Mouse (Mus musculus) bone marrow macrophage, adult 2 months (primary cell): Measurements from ENCODE around the gene Kdm2b. TPM values are rescaled to one million over a fixed set of nuclear protein-coding genes. Genes with fewer than 3 reads are reported as not detected.

Experiments
- H3K27ac ChIP-seq: 2 replicates; pipeline ENCODE4 v1.5.1; 2012; ENCODE audit warnings: low read depth, low read length; ENCODE audit not compliant: insufficient read depth
- H3K4me1 ChIP-seq: 2 replicates; pipeline ENCODE4 v1.6.1; 2012; ENCODE audit warnings: low read length; ENCODE audit not compliant: control insufficient read depth, insufficient read depth
- H3K4me3 ChIP-seq: 2 replicates; pipeline ENCODE4 v1.5.1; 2012; ENCODE audit warnings: mild to moderate bottlenecking, low read length, moderate library complexity; ENCODE audit not compliant: insufficient read depth
- CTCF ChIP-seq: IDR thresholded peaks from 2 replicates; pipeline ENCODE4 v1.5.1; 2012; ENCODE audit warnings: low read depth, mild to moderate bottlenecking, low read length, moderate library complexity
- POLR2A ChIP-seq: IDR thresholded peaks from 2 replicates; pipeline ENCODE4 v1.6.1; 2012; ENCODE audit warnings: mild to moderate bottlenecking, low read depth, low read length, borderline replicate concordance
- polyA plus RNA-seq: library from polyadenylated mRNA; stranded (reverse); fragments of >200 nt; gene quantifications from 2 replicates; pipeline ENCODE4 v1.2.4, GENCODE M21; 2012; ENCODE audit not compliant: missing spikeins, insufficient read depth, insufficient read length

The Kdm2b gene
- polyA plus RNA-seq, 1 experiment, result 26.9 TPM

GRCm38 (mm10) chr5:122956059-122956458, 33.6 kb downstream of the Kdm2b start:
- no peak for TF ChIP-seq CTCF
- no peak for TF ChIP-seq POLR2A
- Histone ChIP-seq H3K27ac (no peak overlapping the region), H3K4me3 (no peak overlapping the region), H3K4me1 (peaks cover 13% of the 10 kb centered on the region)

DNA sequence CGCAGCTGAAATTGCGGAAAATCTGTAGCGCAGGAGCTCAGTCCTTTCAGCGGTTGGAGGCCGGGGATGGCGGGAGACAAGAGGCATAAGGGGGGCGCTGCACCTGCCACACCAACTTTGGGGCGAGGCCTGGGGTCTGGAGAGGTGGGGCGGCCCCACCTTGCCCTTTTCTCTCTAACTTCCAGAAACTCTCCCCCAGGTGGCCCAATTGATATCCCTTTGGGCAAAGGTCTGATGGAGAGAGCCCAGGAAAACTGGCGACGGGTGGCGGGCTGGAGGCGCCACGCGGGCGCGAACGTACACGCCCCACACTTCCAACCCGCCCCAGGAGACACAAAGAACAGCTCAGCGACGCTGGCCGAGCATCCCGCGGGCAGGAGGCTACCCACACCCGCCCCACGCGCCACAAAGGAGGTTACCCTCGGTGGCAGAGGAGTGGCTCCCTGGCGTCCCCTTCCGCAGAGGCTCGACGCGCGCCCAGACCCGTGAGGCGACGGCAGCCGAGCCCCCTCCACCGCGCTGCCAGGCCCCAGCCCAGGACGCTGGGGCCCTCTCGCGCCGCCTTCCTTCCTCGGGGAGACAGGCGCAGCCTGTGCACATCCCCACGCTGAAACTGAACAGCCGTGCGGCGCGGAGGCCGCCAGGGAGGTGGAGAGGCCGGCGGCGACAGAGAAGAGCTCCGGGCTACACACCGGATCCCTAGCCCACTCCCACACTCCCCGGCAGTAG, 37.5 kb downstream of the Kdm2b start:
- Histone ChIP-seq H3K27ac (peak overlapping the region; percentile 39; the same call in 1 of the 2 replicates), H3K4me3 (peak overlapping the region; percentile 53), H3K4me1 (peaks cover 13% of the 10 kb centered on the region)
- TF ChIP-seq CTCF (no peak), POLR2A (no peak)

DNA sequence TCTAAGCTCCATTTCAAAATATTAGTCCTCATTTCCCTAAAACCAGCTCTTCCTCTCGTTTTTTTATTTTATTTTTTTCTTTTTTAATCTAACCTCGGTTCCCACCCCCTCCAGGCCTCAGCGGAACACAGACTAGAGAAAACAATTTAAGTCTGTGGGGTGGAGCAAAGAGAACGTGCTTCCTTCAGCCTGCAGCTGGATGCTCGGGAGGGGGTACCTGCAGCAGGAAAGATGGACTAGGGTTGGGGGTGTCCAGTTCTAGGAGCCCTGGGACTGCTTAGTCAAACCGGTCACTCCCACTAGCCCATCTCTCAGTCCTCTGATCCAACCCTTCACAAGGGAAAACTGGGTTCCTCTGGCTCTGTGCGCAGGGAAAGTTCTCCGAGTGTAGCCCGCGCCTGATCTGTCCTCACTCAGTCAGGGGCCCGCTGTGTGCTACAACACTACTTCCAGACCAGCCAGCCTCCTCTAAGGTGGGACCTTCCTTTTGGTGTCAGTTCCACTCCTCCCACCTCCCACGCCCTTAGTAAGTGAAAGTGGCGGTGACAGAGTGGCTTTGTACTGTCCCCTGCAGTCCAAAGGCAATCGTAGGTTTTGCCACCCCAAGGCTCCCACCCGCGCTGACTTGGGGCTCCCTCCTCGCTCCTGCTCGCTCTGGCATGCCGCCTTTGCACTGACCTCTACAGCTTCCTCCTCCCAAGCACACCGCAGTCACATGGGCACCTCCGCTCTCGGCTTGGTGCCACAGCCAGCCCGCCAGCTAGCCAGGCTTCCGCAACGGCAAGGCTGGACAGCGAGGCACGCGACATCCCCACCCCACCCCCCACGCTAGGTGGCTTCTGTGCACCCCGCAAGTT, 38.3 kb downstream of the Kdm2b start:
- TF ChIP-seq POLR2A (no peak), CTCF (no peak)
- Histone ChIP-seq H3K4me1 (peaks cover 10% of the 10 kb centered on the region), H3K4me3 (peak overlapping the region; percentile 53), H3K27ac (peak overlapping the region; percentile 56)

DNA sequence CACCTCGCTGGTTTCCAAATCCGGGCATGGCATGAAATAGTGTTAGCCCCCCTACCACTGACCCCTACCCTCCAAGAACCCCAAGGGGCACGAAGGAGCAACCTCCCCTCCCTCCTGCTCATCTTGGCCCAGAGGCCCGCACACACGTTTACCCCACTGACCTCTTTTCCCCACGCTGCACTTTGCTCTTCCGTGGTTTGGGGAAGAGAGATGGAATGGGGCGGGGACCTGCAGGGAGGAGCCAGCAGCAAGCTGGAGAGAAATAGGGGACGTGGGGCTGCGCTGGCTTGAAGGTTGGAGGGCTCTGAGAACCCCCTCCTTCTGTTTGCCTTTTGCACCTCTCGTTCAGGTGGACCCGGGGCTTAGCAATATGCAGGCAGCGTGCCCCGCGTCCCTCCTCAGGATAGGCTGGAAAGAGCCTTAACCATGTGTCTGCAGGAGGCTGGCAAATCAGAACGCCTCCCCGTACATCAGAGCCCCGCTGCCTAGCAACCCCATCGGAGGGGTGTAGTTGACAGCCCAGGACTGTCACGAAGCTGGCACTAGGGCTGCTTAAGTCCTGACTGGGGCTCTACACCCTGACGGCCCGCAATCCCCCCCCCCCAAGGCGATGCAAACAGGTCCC, 39.2 kb downstream of the Kdm2b start:
- Histone ChIP-seq H3K27ac (peak overlapping the region; percentile 56; the same call in 1 of the 2 replicates), H3K4me1 (0 out of 2 replicates have a peak, but pooled peaks cover 4% of the 10 kb centered on the region), H3K4me3 (peak overlapping the region; percentile 53)
- no peak for TF ChIP-seq CTCF
- TF ChIP-seq POLR2A, result no peak

GRCm38 (mm10) chr5:122949101-122949500, 40.5 kb downstream of the Kdm2b start:
- TF ChIP-seq POLR2A, result no peak
- no peak for TF ChIP-seq CTCF
- no peak overlapping the region for H3K4me3 ChIP-seq
- no peak overlapping the region for H3K27ac ChIP-seq
- peaks cover 7% of the 10 kb centered on the region; the same call in 1 of the 2 replicates for H3K4me1 ChIP-seq

- peaks cover 7% of the 10 kb centered on the region; the same call in 1 of the 2 replicates for H3K4me1 ChIP-seq
These were observed 42.1 kb downstream of the Kdm2b start for GRCm38 (mm10) chr5:122947534-122947933.

DNA sequence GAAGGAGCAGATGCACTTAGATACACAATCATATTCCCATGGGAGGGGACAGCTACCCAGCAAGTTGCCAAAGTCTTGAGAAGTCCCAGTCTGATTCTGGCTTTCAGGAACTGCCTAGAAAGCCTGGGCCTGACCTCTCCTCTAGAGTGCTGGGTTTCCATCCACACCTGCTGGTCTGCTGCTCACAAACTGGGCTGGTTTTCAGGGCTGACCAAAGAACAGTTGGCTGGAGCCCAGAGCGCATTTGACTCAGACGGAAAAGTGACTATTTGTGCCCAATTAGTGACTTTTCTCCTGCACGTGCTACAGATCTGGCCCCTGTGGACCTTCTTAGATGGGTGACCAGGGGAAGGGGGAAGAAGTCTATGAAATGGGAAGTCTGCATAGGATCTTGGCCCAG, 50.9 kb downstream of the Kdm2b start:
- H3K27ac ChIP-seq, result no peak overlapping the region
- H3K4me3 ChIP-seq, result no peak overlapping the region
- no peaks in the 10 kb centered on the region for H3K4me1 ChIP-seq
- TF ChIP-seq POLR2A (no peak), CTCF (no peak)

More at GRCm38 (mm10) chr5:122947534-122947933, 42.1 kb downstream of the Kdm2b start:
- Histone ChIP-seq H3K27ac (no peak overlapping the region), H3K4me3 (no peak overlapping the region)
- no peak for TF ChIP-seq POLR2A
- TF ChIP-seq CTCF, result no peak

GRCm38 (mm10) chr5:122937958-122938540, 51.6 kb downstream of the Kdm2b start:
- H3K4me3 ChIP-seq, result no peak overlapping the region
- TF ChIP-seq POLR2A, result no peak
- no peak for TF ChIP-seq CTCF
- H3K27ac ChIP-seq, result no peak overlapping the region
- no peaks in the 10 kb centered on the region for H3K4me1 ChIP-seq

DNA sequence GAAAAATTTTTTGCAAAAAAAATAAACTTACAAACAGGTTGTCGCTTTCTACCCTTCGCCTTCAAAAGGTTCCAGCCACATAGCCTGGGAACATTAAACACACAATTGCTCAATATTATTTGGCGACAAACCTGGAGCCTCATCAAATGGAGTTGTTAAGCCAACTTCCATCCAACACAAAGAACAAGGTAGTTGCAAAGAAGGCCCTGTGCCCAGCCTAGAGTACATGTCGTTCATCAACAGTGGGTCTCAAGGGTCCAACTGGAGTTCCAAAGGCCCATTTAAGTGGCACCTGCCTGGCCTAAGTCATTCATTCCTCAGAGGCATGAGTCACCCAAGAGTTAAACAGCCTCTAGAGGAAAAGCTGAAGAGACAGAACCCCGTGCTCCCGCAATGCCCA, 52.6 kb downstream of the Kdm2b start:
- Histone ChIP-seq H3K4me1 (no peaks in the 10 kb centered on the region), H3K4me3 (no peak overlapping the region), H3K27ac (no peak overlapping the region)
- TF ChIP-seq CTCF (no peak), POLR2A (no peak)
